Mouse (Mus musculus) thymus, postnatal 4 days (tissue): ENCODE results near the gene Mllt10.

Experiments used
- DNase-seq: peaks from one replicate; pipeline ENCODE4 v3.0.0; 2021

The Mllt10 gene

GRCm38 (mm10) chr2:18094319-18094718, 39.3 kb downstream of the Mllt10 start:
- DNase-seq: no peak

DNA sequence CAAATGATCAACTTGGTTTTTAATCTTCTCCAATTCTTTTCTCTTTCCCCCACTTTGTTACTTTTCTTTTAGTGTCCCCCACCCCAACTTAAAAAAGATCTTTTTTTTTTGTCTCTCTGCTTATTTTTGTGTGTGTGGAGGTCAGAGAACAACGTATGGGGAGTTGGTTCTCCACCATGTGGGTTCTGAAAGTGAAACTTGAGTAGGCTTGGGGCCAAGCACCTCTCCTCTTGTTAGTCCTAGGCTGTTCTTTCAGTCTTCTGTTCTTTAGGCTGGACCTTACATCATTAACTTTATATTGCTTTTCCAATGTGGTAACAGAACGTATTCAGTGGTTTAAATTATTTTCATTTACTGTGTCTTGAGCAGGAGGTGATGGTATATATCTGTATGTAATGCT, 40.8 kb downstream of the Mllt10 start:
- DNase-seq: no peak

GRCm38 (mm10) chr2:18100914-18101313, 45.9 kb downstream of the Mllt10 start:
- peak; percentile 39 for DNase-seq

- no peak for DNase-seq
Observed at GRCm38 (mm10) chr2:18107561-18107960, 52.5 kb downstream of the Mllt10 start.

- no peak for DNase-seq
Observed at GRCm38 (mm10) chr2:18108214-18108613, 53.2 kb downstream of the Mllt10 start.

GRCm38 (mm10) chr2:18111411-18111810, 56.4 kb downstream of the Mllt10 start:
- DNase-seq: no peak

DNA sequence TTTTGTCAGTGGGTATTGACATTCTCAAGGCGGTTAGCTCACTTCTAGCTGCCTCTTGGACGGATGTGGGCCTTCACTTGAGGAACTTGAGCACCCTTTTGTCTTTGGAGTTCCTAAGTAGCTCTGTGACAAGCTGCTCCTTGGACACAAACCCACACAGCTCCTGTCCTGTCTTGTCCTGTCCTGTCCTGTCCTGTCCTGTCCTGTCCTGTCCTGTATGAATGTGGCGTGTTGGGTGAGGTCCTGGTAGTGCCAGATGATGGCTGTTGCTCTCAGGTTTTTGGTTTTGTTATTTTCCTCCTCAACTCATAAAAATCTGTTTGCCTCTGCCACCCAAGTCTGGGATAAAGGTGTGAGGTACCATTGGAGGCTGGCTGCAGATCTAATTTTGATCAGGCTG, 61.4 kb downstream of the Mllt10 start:
- no peak for DNase-seq

GRCm38 (mm10) chr2:18138131-18138530, 83.1 kb downstream of the Mllt10 start:
- DNase-seq: no peak

DNA sequence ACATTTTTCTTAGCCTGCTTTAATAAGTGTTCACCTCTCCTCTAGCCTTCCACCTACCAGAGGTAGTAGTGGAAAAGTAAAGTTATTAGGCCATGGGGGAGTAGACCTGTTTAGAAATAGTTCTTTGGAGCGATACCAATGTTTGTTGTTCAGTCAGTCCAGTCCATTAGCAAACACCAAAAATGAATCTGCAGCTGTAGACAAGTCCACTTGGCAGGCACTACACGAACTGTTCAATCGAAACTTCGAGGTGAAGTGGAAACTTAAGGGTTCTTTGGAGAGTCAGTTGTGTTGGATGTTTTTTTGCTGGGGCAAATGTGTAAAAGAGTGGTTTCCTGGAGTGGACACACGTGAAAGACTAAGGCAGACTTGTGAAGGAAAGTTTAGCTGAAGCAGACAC, 84.6 kb downstream of the Mllt10 start:
- no peak for DNase-seq

DNA sequence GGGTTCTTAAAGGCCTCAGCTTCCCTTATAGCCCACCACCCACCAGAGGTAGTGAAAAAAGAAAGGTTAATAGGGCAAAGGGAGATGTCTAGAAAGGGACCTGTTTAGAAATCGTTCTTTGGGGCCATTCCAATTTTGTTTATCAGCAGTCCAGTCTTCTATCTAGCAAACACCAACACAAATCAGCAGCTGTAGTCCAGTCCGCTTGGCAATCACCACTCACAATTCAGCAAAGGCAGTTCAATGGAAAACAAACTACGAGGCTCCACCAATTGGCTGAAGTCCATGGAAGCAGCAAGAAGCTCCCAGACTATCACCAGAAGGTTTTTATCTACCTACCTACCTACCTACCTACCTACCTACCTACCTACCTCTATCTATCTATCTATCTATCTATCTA, 101.1 kb downstream of the Mllt10 start:
- DNase-seq: no peak

- no peak for DNase-seq
Observed at GRCm38 (mm10) chr2:18159426-18159825, 104.4 kb downstream of the Mllt10 start.

- DNase-seq: no peak
Observed at GRCm38 (mm10) chr2:18160992-18161391, 106.0 kb downstream of the Mllt10 start.

DNA sequence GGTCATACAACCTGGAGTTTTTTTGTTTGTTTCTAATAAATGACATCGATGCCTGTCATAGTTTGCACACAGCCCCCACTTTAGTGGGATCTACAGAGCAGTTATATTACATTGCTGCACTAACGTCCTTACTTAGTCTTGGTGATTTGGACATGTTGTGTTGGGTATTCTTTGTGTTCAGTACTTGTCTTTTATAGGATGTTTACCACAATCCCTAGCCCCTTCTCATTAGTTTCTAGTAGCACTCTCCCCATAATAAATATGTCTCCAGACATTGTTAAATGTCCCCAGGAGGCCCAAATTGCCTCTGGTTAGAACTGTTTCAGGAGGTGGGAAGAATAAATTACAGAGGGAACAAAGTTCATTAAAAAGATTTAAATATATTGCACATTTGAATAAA, 110.5 kb downstream of the Mllt10 start:
- no peak for DNase-seq

GRCm38 (mm10) chr2:18169174-18169948, 114.3 kb downstream of the Mllt10 start:
- no peak for DNase-seq

GRCm38 (mm10) chr2:18175234-18175633, 120.2 kb downstream of the Mllt10 start:
- DNase-seq: no peak

DNA sequence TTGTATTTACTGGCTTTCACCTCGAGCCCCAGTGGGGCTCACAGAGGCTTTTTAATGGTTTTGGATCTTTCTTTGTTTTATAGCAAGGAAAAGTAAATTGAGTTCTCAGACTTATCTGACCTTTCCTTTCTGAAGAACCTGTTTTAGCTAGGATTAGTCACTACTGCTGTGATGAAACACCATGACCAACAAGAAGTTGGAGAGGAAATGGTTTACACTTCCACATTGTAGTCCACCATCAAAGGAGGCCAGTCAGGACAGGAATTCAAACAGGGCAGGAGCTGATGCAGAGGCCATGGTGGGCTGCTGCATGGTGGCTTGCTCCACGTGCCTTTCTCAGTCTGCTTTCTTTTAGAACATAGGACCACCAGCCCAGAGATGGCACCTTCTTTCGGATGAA, 121.2 kb downstream of the Mllt10 start:
- DNase-seq: no peak

GRCm38 (mm10) chr2:18180323-18180722, 125.3 kb downstream of the Mllt10 start:
- DNase-seq: no peak

- DNase-seq: no peak
Observed at GRCm38 (mm10) chr2:18181631-18182030, 126.6 kb downstream of the Mllt10 start.

- no peak for DNase-seq
Observed at GRCm38 (mm10) chr2:18183079-18183478, 128.0 kb downstream of the Mllt10 start.

DNA sequence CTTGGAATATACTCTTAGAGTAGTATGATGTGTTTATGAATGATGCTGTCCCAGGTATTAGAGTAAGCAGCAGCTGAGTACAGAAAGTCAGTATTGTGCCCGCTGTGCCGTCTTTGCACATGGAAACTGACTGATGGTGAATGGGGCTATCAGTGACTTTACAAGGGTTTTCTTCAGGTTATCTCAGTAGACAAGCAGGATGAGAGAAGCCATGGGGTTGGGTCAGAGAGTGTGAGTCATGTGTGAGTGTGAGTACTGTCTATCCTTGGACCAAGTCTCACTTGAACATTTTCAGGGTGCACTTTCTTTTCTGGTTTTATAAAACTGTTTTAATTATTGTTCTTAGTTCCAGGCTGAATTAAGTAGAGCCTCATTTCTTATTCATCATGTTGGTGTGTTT, 133.3 kb downstream of the Mllt10 start:
- no peak for DNase-seq

DNA sequence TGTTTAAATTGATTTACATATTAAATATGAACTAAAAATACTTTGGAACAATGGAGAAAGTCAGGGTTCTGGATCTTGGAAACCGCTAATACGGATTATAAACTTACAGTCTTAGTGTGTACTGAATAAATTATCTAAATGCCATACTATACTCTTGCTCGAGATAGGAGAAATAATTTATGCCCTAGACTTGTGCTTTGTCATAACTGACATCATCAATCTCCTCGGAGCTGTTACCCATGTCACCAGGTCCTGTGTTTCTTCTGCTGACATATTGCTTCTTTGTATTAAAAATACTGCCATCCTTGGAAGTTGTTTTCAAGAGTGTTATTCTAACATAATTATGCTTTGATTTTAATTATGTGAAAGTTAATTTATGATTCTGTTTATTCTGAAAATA, 140.2 kb downstream of the Mllt10 start:
- no peak for DNase-seq

DNA sequence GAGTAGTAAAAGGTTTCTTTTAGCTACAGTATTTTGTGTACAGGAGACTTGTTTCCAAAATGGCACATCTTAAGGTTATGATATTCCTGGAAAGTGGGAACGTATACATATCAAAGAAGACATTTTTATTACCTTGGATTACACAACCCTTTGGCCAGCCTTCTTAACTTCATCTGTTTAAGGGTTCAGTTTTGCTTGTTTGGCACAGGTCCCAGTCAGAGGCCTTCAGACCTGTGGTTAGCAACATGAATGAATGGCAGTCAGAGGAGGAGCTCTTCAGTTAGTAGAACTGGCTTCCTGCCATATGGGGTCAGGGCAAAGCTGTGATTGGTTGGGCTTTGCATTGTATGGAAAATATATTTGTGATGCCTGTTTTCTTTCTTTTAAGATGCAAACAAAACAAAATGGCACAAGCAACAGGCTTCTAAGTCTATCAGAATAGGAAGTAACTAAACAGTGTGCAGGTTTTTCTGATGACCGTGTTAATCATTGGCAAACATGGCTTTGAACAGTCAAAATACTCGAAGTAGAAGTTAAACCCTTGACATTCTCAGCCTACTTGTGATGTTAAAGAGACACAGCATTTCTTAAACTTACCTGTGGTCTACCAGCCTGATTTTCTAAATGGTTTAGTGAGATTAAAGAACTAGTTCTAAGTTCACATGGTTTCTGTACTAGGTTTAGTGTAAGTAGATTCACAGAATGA, 140.8 kb downstream of the Mllt10 start:
- DNase-seq: no peak

GRCm38 (mm10) chr2:18201820-18202462, 146.9 kb downstream of the Mllt10 start:
- DNase-seq: no peak

DNA sequence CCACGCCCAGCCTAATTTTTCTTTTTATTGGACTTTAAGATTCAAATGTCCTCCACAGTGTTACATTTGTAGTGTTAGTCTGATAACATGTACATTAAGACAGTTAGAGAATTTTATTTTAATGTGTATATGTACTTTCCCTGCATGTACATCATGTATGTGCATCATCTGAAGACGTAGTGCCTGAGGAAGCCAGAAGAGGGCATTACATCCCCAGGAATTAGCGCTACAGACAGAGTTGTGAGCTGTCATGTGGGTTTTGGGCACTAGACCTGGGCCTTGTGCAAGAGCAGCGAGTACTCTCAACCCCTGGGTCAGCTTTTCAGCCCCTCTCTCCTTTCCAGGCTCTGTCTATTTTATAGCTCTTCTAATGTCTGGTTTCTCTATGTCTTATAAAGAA, 147.9 kb downstream of the Mllt10 start:
- no peak for DNase-seq
